Mouse (Mus musculus) bone marrow macrophage, adult 2 months (primary cell): ENCODE results near the gene Scube1.
A peak's percentile ranks its signal among the peaks of the same experiment; 100 is the strongest.

Source experiments
- CTCF ChIP-seq: IDR thresholded peaks from 2 replicates; pipeline ENCODE4 v1.5.1; 2012; ENCODE audit warnings: low read depth, mild to moderate bottlenecking, low read length, moderate library complexity
- POLR2A ChIP-seq: IDR thresholded peaks from 2 replicates; pipeline ENCODE4 v1.6.1; 2012; ENCODE audit warnings: mild to moderate bottlenecking, low read depth, low read length, borderline replicate concordance

GRCm38 (mm10) chr15:83756742-83757141 is 31.9 kb upstream of the Scube1 start:
- TF ChIP-seq CTCF (peak; percentile 24; the same call in 1 of the 2 replicates), POLR2A (no peak)
